Mouse (Mus musculus) cerebellum, adult 2 months (tissue): Measurements from ENCODE around the gene Kcng1. TPM values are rescaled to one million over a fixed set of nuclear protein-coding genes. Genes with fewer than 3 reads are reported as not detected.
A peak's percentile ranks its signal among the peaks of the same experiment; 100 is the strongest.

Experiments
- DNase-seq, 2 experiments: peaks; one replicate each; pipeline ENCODE4 v3.0.0; 2021
- H3K27ac ChIP-seq: fragments of 200-500 bp; 2 replicates; pipeline ENCODE4 v1.5.1; 2012; ENCODE audit warnings: low read length, control low read depth, inconsistent platforms; ENCODE audit not compliant: insufficient read depth
- H3K27me3 ChIP-seq: fragments of 200-500 bp; 2 replicates; pipeline ENCODE4 v1.6.1; 2012; ENCODE audit warnings: inconsistent platforms, mild to moderate bottlenecking, low read length, moderate library complexity; ENCODE audit not compliant: control insufficient read depth, insufficient read depth
- H3K4me1 ChIP-seq: fragments of 200-500 bp; 2 replicates; pipeline ENCODE4 v1.6.1; 2011; ENCODE audit warnings: low read length; ENCODE audit not compliant: control insufficient read depth, insufficient read depth
- H3K4me3 ChIP-seq: fragments of 200-500 bp; replicated peaks from 2 replicates; pipeline ENCODE3; 2011; ENCODE audit warnings: mild to moderate bottlenecking, low read depth, low read length, control low read depth; ENCODE audit not compliant: insufficient read depth
- CTCF ChIP-seq: fragments of 200-500 bp; IDR thresholded peaks from 2 replicates; pipeline ENCODE4 v1.5.1; 2011; ENCODE audit warnings: low read depth, mild to moderate bottlenecking, control low read depth, low read length, moderate library complexity, borderline replicate concordance; ENCODE audit not compliant: insufficient read depth
- POLR2A ChIP-seq: fragments of 200-500 bp; IDR thresholded peaks from 2 replicates; pipeline ENCODE4 v1.6.1; 2011; ENCODE audit warnings: low read length, control low read depth, borderline replicate concordance; ENCODE audit not compliant: insufficient read depth
- WGBS: fragments of 180-500 bp; shearing (Covaris S2); methylation state at CpG from one replicate; pipeline ENCODE4 v1.1.7; 2018; 5-methylcytosine and 5-hydroxymethylcytosine counted together
- polyA plus RNA-seq: library from polyadenylated mRNA; depleted of rRNA; stranded (reverse); fragments of >200 nt; gene quantifications from 2 replicates; pipeline ENCODE4 v1.2.3, GENCODE M21; 2012; rRNA removed

Gene Kcng1
- 1.5 and 1.8 TPM in 2 replicates for polyA plus RNA-seq

- H3K27me3 ChIP-seq, result no peaks in the 10 kb centered on the region; the same call in 1 of the 2 replicates
- no peak for DNase-seq
- no peak for TF ChIP-seq CTCF
- H3K27ac ChIP-seq, result no peak within 1 kb of the TSS
- H3K4me3 ChIP-seq, result peak within 1 kb of the TSS; percentile 39
- 35% methylated on average over 12 of the region's 12 CpGs for WGBS
- H3K4me1 ChIP-seq, result no peaks in the 10 kb centered on the region; the same call in 1 of the 2 replicates
Observed at GRCm38 (mm10) chr2:168281582-168281981, at the start of gene Kcng1. Gene Kcng1, minus strand, starts transcription at chr2:168281736.

- no peak for TF ChIP-seq POLR2A
- TF ChIP-seq CTCF, result no peak
- no peaks in the 10 kb centered on the region; the same call in 1 of the 2 replicates for H3K4me1 ChIP-seq
- DNase-seq, result no peak
- no peak overlapping the region for H3K27ac ChIP-seq
- no peaks in the 10 kb centered on the region for H3K27me3 ChIP-seq
- no peak overlapping the region for H3K4me3 ChIP-seq
- 38% methylated on average over 11 of the region's 11 CpGs for WGBS
Observed at GRCm38 (mm10) chr2:168330421-168331070, 49.0 kb upstream of the Kcng1 start.

- H3K4me1 ChIP-seq, result no peaks in the 10 kb centered on the region
- WGBS, result 59% methylated on average over 10 of the region's 10 CpGs
- TF ChIP-seq POLR2A (no peak), CTCF (no peak)
- no peak overlapping the region for H3K4me3 ChIP-seq
- no peak for DNase-seq
- no peaks in the 10 kb centered on the region for H3K27me3 ChIP-seq
- H3K27ac ChIP-seq, result no peak overlapping the region
Observed at GRCm38 (mm10) chr2:168321716-168322374, 40.3 kb upstream of the Kcng1 start.

- Histone ChIP-seq H3K27ac (no peak overlapping the region), H3K4me1 (no peaks in the 10 kb centered on the region), H3K27me3 (no peaks in the 10 kb centered on the region), H3K4me3 (no peak overlapping the region)
- no peak for TF ChIP-seq POLR2A
- no peak for DNase-seq
- WGBS, result 54% methylated on average over 17 of the region's 17 CpGs
Observed at GRCm38 (mm10) chr2:168320388-168321182, 39.0 kb upstream of the Kcng1 start.

GRCm38 (mm10) chr2:168314646-168315446, 33.3 kb upstream of the Kcng1 start:
- WGBS, result 49% methylated on average over 16 of the region's 16 CpGs
- Histone ChIP-seq H3K27me3 (no peaks in the 10 kb centered on the region), H3K4me1 (no peaks in the 10 kb centered on the region), H3K4me3 (no peak overlapping the region), H3K27ac (no peak overlapping the region)
- DNase-seq, result no peak
- no peak for TF ChIP-seq POLR2A
- no peak for TF ChIP-seq CTCF

- Histone ChIP-seq H3K27me3 (no peaks in the 10 kb centered on the region), H3K27ac (no peak overlapping the region), H3K4me3 (no peak overlapping the region), H3K4me1 (no peaks in the 10 kb centered on the region)
- WGBS, result 49% methylated on average over 4 of the region's 4 CpGs
- TF ChIP-seq CTCF (no peak), POLR2A (no peak)
- no peak for DNase-seq
Observed at GRCm38 (mm10) chr2:168312504-168312903, 31.0 kb upstream of the Kcng1 start.

GRCm38 (mm10) chr2:168311006-168311405, 29.5 kb upstream of the Kcng1 start:
- Histone ChIP-seq H3K27me3 (no peaks in the 10 kb centered on the region), H3K27ac (no peak overlapping the region), H3K4me3 (no peak overlapping the region), H3K4me1 (no peaks in the 10 kb centered on the region)
- no peak for DNase-seq
- 92% methylated on average over 16 of the region's 16 CpGs for WGBS
- TF ChIP-seq POLR2A (no peak), CTCF (no peak)
